Mouse (Mus musculus): ENCODE measurements around the gene Ccdc92b.

DNA sequence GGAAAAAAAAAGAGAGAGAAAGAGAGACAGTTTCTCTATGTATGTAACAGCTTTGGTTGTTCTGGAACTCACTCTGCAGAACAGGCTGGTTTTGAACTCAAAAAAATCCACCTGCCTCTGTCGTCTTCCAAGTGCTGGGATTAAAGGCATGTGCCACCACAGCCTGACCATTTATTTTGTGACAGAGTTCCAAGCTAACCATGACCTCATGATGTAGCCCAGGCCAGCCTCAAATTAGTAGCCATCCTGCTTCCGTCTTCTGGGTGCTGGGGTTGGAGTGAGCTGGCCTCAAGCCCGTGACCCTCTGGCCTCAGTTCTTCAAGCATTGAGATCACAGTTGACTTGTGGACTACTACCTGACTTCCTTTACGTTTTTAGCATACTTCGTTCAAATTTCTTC, 49.1 kb downstream of the Ccdc92b start:
- TF ChIP-seq CTCF (IDR thresholded peaks at IDR 0.05; ENCODE audit: insufficient read depth, low read depth, low read length) (no peak), POLR2A (IDR thresholded peaks at IDR 0.05; ENCODE audit: insufficient read depth, low read depth, low read length) (no peak)

Measured in olfactory bulb, adult 2 months (tissue).